8 mouse cellular contexts compared by ENCODE assay signal in the genomic region with DNA sequence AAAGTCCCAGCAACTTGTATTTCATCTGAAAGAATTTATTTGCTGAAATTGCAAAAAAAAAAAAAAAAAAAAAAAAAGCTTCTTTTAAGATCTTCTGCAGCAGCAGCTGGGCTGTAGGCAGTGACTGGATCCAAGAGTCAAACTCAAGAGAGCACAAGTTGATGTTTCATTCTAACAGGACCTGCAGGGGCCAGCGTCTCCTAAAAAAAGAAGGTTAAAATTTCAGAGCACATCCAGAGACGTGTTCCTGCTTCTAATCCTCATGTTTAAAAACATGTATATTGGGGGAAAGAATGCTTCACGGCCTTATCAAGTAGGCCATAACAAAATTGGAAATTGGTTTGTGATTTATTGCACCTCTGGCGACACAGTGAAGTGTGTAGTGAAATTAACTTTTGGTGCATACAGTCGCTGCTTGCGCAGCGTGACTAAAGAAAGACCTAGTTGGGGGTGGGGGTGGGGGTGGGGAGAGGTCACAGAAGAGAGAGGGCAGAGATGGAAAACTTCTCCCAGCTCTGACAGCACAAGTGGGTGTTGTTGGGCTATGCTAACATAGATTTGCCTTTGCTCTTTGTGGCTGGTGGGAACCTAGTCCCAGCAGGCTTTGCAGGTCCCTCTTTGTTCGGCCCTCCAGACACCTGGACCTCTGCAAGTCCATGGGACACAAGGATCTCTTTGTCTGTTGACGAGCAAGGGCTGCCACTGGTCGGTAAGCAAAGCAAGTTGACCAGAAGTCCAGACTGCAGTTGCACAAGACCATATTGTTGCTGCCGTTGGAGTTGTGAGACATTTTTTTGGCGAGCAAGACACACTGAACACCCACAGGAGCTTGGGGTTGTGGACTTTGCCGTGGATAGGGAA.
DNase-seq lines count a peak whose midpoint lies in the region; ATAC-seq lines count a peak whose summit lies in the region.

No protein-coding gene starts in this region.

- no peak overlapping the region for H3K9ac ChIP-seq in forebrain, embryonic 11.5 days (ENCODE audit: low read length)
- no peak overlapping the region for H3K9ac ChIP-seq in midbrain, embryonic 15.5 days
- no peak overlapping the region for H3K9ac ChIP-seq in midbrain, embryonic 13.5 days (replicated peaks)
- H3K9ac ChIP-seq in neural tube, embryonic 15.5 days (replicated peaks), result no peak overlapping the region

- H3K36me3 ChIP-seq in forebrain, embryonic 10.5 days (replicated peaks), result no peaks in the 10 kb centered on the region
- H3K36me3 ChIP-seq in forebrain, embryonic 11.5 days (ENCODE audit: control insufficient read depth, insufficient read depth, low read length), result no peaks in the 10 kb centered on the region
- H3K36me3 ChIP-seq in midbrain, embryonic 15.5 days (replicated peaks), result no peaks in the 10 kb centered on the region
- no peaks in the 10 kb centered on the region for H3K36me3 ChIP-seq in midbrain, embryonic 13.5 days
- no peaks in the 10 kb centered on the region for H3K36me3 ChIP-seq in neural tube, embryonic 15.5 days

- H3K27me3 ChIP-seq in forebrain, embryonic 10.5 days (ENCODE audit: poor library complexity, severe bottlenecking), result no peaks in the 10 kb centered on the region
- no peaks in the 10 kb centered on the region for H3K27me3 ChIP-seq in forebrain, embryonic 11.5 days (ENCODE audit: control insufficient read depth, insufficient read depth, low read length)
- H3K27me3 ChIP-seq in midbrain, embryonic 15.5 days (replicated peaks), result no peaks in the 10 kb centered on the region
- H3K27me3 ChIP-seq in midbrain, embryonic 13.5 days, result no peaks in the 10 kb centered on the region
- H3K27me3 ChIP-seq in neural tube, embryonic 15.5 days (replicated peaks), result no peaks in the 10 kb centered on the region

- ATAC-seq in forebrain, embryonic 11.5 days (replicated peaks; ENCODE audit: low FRiP score), result no peak
- ATAC-seq in midbrain, embryonic 15.5 days (replicated peaks), result peak; percentile 27; the same call in 1 of the 2 replicates
- no peak for ATAC-seq in midbrain, embryonic 13.5 days
- ATAC-seq in neural tube, embryonic 15.5 days (ENCODE audit: low FRiP score), result peak; percentile 50; the same call in 1 of the 2 replicates

- H3K4me3 ChIP-seq in forebrain, embryonic 10.5 days, result no peak overlapping the region
- no peak overlapping the region for H3K4me3 ChIP-seq in forebrain, embryonic 11.5 days (ENCODE audit: low read depth, low read length)
- no peak overlapping the region for H3K4me3 ChIP-seq in midbrain, embryonic 15.5 days
- no peak overlapping the region for H3K4me3 ChIP-seq in midbrain, embryonic 13.5 days (replicated peaks)
- H3K4me3 ChIP-seq in neural tube, embryonic 15.5 days (replicated peaks), result no peak overlapping the region

- 71% methylated on average over 13 of the region's 13 CpGs for WGBS in forebrain, embryonic 10.5 days
- 71% methylated on average over 13 of the region's 13 CpGs for WGBS in forebrain, embryonic 11.5 days
- 69% methylated on average over 13 of the region's 13 CpGs for WGBS in midbrain, embryonic 15.5 days
- WGBS in midbrain, embryonic 13.5 days, result 76% methylated on average over 13 of the region's 13 CpGs
- 42% methylated on average over 13 of the region's 13 CpGs for WGBS in neural tube, embryonic 15.5 days

- peaks cover 4% of the 10 kb centered on the region for H3K4me1 ChIP-seq in forebrain, embryonic 10.5 days
- H3K4me1 ChIP-seq in forebrain, embryonic 11.5 days (replicated peaks; ENCODE audit: control insufficient read depth, insufficient read depth, low read length), result no peaks in the 10 kb centered on the region
- H3K4me1 ChIP-seq in midbrain, embryonic 15.5 days, result no peaks in the 10 kb centered on the region
- no peaks in the 10 kb centered on the region for H3K4me1 ChIP-seq in midbrain, embryonic 13.5 days (replicated peaks)
- H3K4me1 ChIP-seq in neural tube, embryonic 15.5 days, result peaks cover 7% of the 10 kb centered on the region

- intact Hi-C loops in left cerebral cortex, postnatal 10 days (cut with DNase I), result no loop called here

- DNase-seq in forebrain, embryonic 10.5 days (ENCODE audit: extremely low spot score, low spot score), result no peak
- no peak for DNase-seq in forebrain, embryonic 11.5 days (ENCODE audit: low spot score)
- peak; percentile 6 for DNase-seq in kidney, postnatal 14 days
- no peak for DNase-seq in left cerebral cortex, postnatal 10 days (ENCODE audit: extremely low spot score in 1 of 2, low spot score in 2 of 2)
- DNase-seq in cerebellum, adult 9-11 months, result no peak

- no peaks in the 10 kb centered on the region for H3K9me3 ChIP-seq in forebrain, embryonic 10.5 days
- no peaks in the 10 kb centered on the region for H3K9me3 ChIP-seq in forebrain, embryonic 11.5 days (ENCODE audit: control insufficient read depth, low read length)
- H3K9me3 ChIP-seq in midbrain, embryonic 15.5 days, result no peaks in the 10 kb centered on the region
- no peaks in the 10 kb centered on the region for H3K9me3 ChIP-seq in midbrain, embryonic 13.5 days
- H3K9me3 ChIP-seq in neural tube, embryonic 15.5 days (replicated peaks), result no peaks in the 10 kb centered on the region

- no peak overlapping the region for H3K4me2 ChIP-seq in forebrain, embryonic 11.5 days (ENCODE audit: low read depth, low read length, severe bottlenecking)
- no peak overlapping the region for H3K4me2 ChIP-seq in midbrain, embryonic 15.5 days
- H3K4me2 ChIP-seq in midbrain, embryonic 13.5 days (replicated peaks), result no peak overlapping the region
- H3K4me2 ChIP-seq in neural tube, embryonic 15.5 days, result no peak overlapping the region

- H3K27ac ChIP-seq in forebrain, embryonic 10.5 days, result 0 out of 2 replicates have a peak overlapping the region, but pooled peaks have one; percentile 13
- no peak overlapping the region for H3K27ac ChIP-seq in forebrain, embryonic 11.5 days (ENCODE audit: low read depth, low read length)
- no peak overlapping the region for H3K27ac ChIP-seq in midbrain, embryonic 15.5 days
- no peak overlapping the region for H3K27ac ChIP-seq in midbrain, embryonic 13.5 days
- H3K27ac ChIP-seq in neural tube, embryonic 15.5 days (replicated peaks), result 0 out of 2 replicates have a peak overlapping the region, but pooled peaks have one; percentile 9

Comparison
In these comparisons a context has a peak if more than half of its experiments do, and no peak if none do; other contexts are left out.
1. H3K27ac ChIP-seq: peak in forebrain, embryonic 10.5 days (single experiment) and neural tube, embryonic 15.5 days (single experiment); none in forebrain, embryonic 11.5 days (single experiment), midbrain, embryonic 15.5 days (single experiment) and midbrain, embryonic 13.5 days (single experiment).
2. ATAC-seq: peak in midbrain, embryonic 15.5 days (single experiment) and neural tube, embryonic 15.5 days (single experiment); none in forebrain, embryonic 11.5 days (single experiment) and midbrain, embryonic 13.5 days (single experiment).